11 mouse cellular contexts compared by ENCODE assay signal in genomic region chr2:29628186-29628585, GRCm38 (mm10). TPM values are rescaled to one million over a fixed set of nuclear protein-coding genes. Genes with fewer than 3 reads are reported as not detected.
DNase-seq lines count a peak whose midpoint lies in the region; ATAC-seq and TF ChIP-seq lines count a peak whose summit lies in the region.
"Had no signal": no experiment of that assay in that cellular context is flagged by ENCODE, and none has a peak within 500 bp of the region (broad histone marks: within the 10 kb centered on the region; RNA-seq: fewer than 3 reads in every experiment).

No protein-coding gene starts in this region.

- intact Hi-C loops in heart, postnatal 14 days (cut with DNase I): no loop called here

- H3K9ac ChIP-seq in heart, embryonic 12.5 days: no peak overlapping the region
- no peak overlapping the region for H3K9ac ChIP-seq in stomach, postnatal 0 days (ENCODE audit: low read length)
- no peak overlapping the region for H3K9ac ChIP-seq in intestine, embryonic 15.5 days
- H3K9ac ChIP-seq: limb, embryonic 15.5 days had no signal

- H3K9me3 ChIP-seq in heart, embryonic 12.5 days (replicated peaks): no peaks in the 10 kb centered on the region
- H3K9me3 ChIP-seq in stomach, postnatal 0 days (ENCODE audit: control insufficient read depth, low read length): no peaks in the 10 kb centered on the region
- no peaks in the 10 kb centered on the region for H3K9me3 ChIP-seq in intestine, embryonic 15.5 days
- H3K9me3 ChIP-seq: limb, embryonic 15.5 days had no signal

- H3K27me3 ChIP-seq in heart, embryonic 12.5 days (replicated peaks): no peaks in the 10 kb centered on the region
- no peaks in the 10 kb centered on the region for H3K27me3 ChIP-seq in stomach, postnatal 0 days (ENCODE audit: control insufficient read depth, insufficient read depth, low read length)
- H3K27me3 ChIP-seq in intestine, embryonic 15.5 days (replicated peaks): no peaks in the 10 kb centered on the region
- H3K27me3 ChIP-seq: limb, embryonic 15.5 days had no signal

- 49% methylated on average over 5 of the region's 5 CpGs for WGBS in heart, embryonic 12.5 days
- 59% methylated on average over 5 of the region's 5 CpGs for WGBS in stomach, postnatal 0 days
- WGBS in intestine, embryonic 15.5 days: 57% methylated on average over 5 of the region's 5 CpGs

- ATAC-seq in heart, embryonic 12.5 days (ENCODE audit: insufficient number of reproducible peaks, low FRiP score): no peak
- peak; percentile 49 for ATAC-seq in stomach, postnatal 0 days (ENCODE audit: low FRiP score, low TSS enrichment)
- no peak for ATAC-seq in intestine, embryonic 15.5 days

- no peak overlapping the region for H3K4me3 ChIP-seq in heart, embryonic 12.5 days
- no peak overlapping the region for H3K4me3 ChIP-seq in stomach, postnatal 0 days (ENCODE audit: low read depth, low read length)
- H3K4me3 ChIP-seq in intestine, embryonic 15.5 days (replicated peaks): no peak overlapping the region
- H3K4me3 ChIP-seq: limb, embryonic 15.5 days had no signal

- no peaks in the 10 kb centered on the region for H3K36me3 ChIP-seq in heart, embryonic 12.5 days
- H3K36me3 ChIP-seq in stomach, postnatal 0 days (ENCODE audit: control insufficient read depth, insufficient read depth, low read length): no peaks in the 10 kb centered on the region; the same call in 1 of the 2 replicates
- 0 out of 2 replicates have a peak, but pooled peaks cover 4% of the 10 kb centered on the region for H3K36me3 ChIP-seq in intestine, embryonic 15.5 days
- H3K36me3 ChIP-seq: limb, embryonic 15.5 days had no signal

- no peak for TF ChIP-seq CTCF in stomach, postnatal 0 days (IDR thresholded peaks at IDR 0.05; ENCODE audit: low read depth)

- no peak for TF ChIP-seq EP300 in stomach, postnatal 0 days (optimal IDR thresholded peaks at IDR 0.05)

- no peak for DNase-seq in heart, postnatal 14 days
- peak; percentile 29 for DNase-seq in thymus, postnatal 0 days (ENCODE audit: low spot score)
- no peak for DNase-seq in thymus, postnatal 25 days
- peak; percentile 73 for DNase-seq in adipocyte (ENCODE audit: low spot score)
- DNase-seq in stomach, postnatal 0 days (ENCODE audit: low spot score): peak; percentile 27
- DNase-seq: adrenal gland, postnatal 25 days; cerebellum, adult 2 months; kidney, adult 8-10 months had no signal

- peaks cover 77% of the 10 kb centered on the region for H3K4me1 ChIP-seq in heart, embryonic 12.5 days (replicated peaks)
- H3K4me1 ChIP-seq in stomach, postnatal 0 days (replicated peaks; ENCODE audit: control insufficient read depth, insufficient read depth): peaks cover 8% of the 10 kb centered on the region
- H3K4me1 ChIP-seq in intestine, embryonic 15.5 days (replicated peaks): peaks cover 33% of the 10 kb centered on the region

- no peak overlapping the region for H3K4me2 ChIP-seq in heart, embryonic 12.5 days
- H3K4me2 ChIP-seq in stomach, postnatal 0 days (replicated peaks; ENCODE audit: low read depth): no peak overlapping the region
- H3K4me2 ChIP-seq in intestine, embryonic 15.5 days (replicated peaks): no peak overlapping the region
- H3K4me2 ChIP-seq: limb, embryonic 15.5 days had no signal

- H3K27ac ChIP-seq in heart, embryonic 12.5 days (ENCODE audit: poor library complexity, severe bottlenecking): peak overlapping the region; percentile 60; the same call in 1 of the 2 replicates
- 0 out of 2 replicates have a peak overlapping the region, but pooled peaks have one; percentile 45 for H3K27ac ChIP-seq in stomach, postnatal 0 days (replicated peaks)
- no peak overlapping the region for H3K27ac ChIP-seq in intestine, embryonic 15.5 days
- H3K27ac ChIP-seq: limb, embryonic 15.5 days had no signal

RNA-seq across cellular contexts. Expression of gene Rapgef1, which starts 8.7 kb away (rescaled TPM):
- polyA plus RNA-seq in heart, embryonic 12.5 days (2016; fragmentation: Nextera tagmentation; extraction: Ambion mirVana): 13.2 and 14.5 TPM in 2 replicates
- 10 to 100 TPM; 89.6 to 91.6 TPM for total RNA-seq in heart, postnatal 14 days (2021)
- polyA plus RNA-seq in thymus, postnatal 0 days (2015; fragmentation: Nextera tagmentation; extraction: Ambion mirVana): 16.0 and 19.1 TPM in 2 replicates
- polyA plus RNA-seq in stomach, postnatal 0 days (2015; fragmentation: Nextera tagmentation; extraction: Ambion mirVana): 7.2 and 7.6 TPM in 2 replicates
- polyA plus RNA-seq in intestine, embryonic 15.5 days (2015; fragmentation: Nextera tagmentation; extraction: Ambion mirVana): 11.8 and 12.3 TPM in 2 replicates

Comparison
In these comparisons a context has a peak if more than half of its experiments do, and no peak if none do; other contexts are left out.
1. DNase-seq: peak in thymus, postnatal 0 days (single experiment), adipocyte (single experiment) and stomach, postnatal 0 days (single experiment); none in heart, postnatal 14 days (0 of 2) and thymus, postnatal 25 days (single experiment).